Mouse (Mus musculus): ENCODE results near the gene Pde8b.

Gene Pde8b

DNA sequence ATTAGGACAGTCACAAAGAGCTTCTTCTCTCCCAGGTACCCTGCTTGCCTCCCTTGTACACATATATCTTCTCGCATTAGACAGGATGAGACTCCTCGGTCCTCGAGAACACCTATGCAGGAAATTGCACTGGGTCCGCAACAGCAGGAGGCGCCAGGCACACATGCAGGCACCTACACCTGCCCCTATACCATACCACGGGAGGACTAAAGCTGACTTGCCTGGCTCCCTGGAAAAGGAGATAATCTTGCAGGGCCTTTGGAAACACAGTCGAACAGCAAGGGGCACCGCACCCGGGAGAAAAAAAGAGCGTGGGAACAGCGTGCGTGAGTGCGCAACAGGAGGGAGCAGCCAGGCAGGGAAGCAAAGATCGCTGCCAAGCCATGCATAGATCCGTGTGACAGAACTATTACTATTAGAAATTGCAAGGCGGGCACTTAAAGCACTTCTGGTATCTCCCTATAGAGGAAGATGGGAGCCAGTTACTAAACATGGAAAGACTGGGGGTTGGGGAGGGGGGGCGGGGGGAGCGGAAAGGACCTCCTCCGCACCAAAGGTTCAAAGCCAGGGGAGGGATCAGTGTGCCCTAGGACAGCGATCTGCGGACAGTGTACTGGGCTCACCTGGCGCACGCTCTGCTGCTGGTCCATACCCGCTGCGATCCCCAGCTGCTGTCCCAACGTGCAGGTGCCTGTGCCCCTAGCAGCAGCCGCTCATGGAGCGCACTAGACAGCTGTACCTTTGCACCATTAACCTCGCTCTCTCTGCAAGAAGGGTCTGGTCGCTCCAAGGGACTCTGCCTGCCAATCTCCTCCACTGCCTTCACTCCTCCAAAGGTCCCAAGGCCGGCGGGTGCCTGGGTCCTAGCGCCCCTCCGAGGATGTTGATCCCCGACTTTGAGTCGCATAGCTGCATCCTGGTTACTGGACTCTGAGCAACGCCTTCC lies at the start of gene Pde8b:
TSS of gene Pde8b (minus strand) at position 826 of the 946 bp plus-strand sequence.
- DNase-seq (ENCODE audit: low read depth, low spot score), result no peak

DNA sequence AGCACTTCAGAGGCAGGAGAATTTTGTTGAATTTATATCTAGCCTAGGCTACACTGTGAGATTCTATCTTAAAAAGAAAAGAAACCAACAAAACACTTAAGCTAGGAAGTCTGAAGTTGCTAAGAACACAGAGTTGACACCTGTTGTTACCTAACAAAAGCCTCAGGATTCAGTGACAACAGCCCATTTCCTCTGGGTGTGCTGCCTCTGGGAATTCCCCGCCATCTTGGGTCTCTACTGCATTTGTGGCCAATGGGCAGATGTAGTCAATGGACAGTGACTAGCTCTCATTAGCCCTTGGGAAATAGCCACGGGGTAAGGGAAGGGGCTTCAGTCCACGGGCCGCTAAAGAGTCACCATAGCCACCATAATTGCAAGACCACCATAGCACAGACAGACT lies 41.8 kb upstream of the Pde8b start:
- no peak for DNase-seq (ENCODE audit: low read depth, low spot score)

DNA sequence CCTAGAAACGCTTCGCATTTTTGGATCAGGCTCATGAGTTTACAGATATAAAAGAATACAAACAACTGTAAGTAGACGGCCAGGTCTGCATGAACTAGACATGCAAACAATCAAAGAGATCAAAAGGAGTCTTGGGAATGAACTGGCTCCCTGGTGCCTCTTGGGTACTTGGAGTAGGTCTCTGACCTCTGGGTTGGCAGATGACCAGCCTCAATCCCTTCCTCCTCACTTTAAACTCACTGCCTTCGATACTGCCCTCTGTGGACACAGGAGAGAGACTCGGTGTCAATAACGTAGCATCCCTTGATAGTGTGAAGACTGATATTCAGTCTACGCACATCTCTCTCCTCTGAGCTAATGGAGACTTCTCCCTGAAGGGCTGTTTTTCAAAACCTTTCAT lies 37.9 kb upstream of the Pde8b start:
- no peak for DNase-seq (ENCODE audit: low read depth, low spot score)

DNA sequence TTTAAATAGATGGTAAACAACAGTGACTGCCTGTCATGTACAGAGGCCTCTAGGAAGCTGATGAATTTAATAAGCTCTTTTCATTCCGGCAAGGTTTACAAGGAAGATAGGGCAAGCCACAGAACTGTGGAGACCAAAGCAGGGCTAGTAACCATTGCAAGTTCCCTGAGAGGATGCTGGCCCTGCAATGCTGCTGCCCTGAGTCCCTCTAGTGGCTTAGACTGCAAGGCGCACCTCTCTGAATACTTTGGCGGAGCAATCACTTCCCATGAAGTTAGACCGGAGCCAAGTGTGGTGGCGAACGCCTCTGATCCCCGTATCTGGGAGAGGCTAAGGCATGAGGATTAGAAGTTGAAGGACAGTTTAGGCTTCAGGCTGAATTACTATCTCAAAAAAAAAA lies 36.9 kb upstream of the Pde8b start:
- DNase-seq (ENCODE audit: low read depth, low spot score), result peak; percentile 65

DNA sequence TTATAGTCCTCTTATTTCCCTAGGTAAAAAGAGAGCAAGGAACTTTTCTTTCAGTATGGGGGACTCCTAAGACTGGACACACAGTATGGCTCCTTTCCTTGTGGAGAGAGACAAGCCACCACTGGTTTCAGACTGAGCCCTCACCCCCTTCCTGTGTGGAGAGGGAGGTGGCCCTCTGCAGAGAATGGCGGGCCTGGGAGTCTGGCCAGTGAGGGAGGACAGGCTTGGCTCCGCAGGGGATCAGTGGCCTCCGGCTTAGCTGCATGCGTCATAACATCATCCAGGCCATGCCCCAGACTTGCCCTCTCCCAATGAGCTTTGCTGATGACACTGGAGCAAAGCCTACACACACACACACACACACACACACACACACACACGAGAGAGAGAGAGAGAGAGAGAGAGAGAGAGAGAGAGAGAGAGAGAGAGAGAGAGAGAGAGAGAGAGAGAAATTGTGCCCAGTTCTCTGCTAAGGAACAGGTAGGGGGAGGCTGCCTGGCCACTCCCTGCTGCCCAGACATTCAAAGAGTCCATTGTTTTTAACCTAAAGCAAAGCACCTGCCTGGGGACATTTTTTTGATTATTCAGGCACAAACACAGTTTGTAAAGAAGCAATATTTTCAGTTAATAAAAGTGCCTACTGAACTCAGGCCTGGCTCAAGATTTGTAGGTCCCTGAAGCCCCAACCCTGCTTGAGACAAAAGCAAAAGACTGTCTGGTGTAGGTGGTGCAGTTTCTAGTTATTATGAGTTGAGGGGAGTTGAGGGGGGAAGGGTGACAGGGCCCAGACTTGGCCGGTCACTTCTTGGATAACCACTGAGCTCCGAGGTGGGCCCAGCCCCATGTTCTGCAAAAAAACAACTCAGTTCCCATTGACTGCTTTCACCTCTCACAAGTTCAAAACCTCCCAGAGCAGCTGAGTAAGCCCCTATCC lies 31.9 kb upstream of the Pde8b start:
- peak; percentile 79 for DNase-seq (ENCODE audit: low read depth, low spot score)

DNA sequence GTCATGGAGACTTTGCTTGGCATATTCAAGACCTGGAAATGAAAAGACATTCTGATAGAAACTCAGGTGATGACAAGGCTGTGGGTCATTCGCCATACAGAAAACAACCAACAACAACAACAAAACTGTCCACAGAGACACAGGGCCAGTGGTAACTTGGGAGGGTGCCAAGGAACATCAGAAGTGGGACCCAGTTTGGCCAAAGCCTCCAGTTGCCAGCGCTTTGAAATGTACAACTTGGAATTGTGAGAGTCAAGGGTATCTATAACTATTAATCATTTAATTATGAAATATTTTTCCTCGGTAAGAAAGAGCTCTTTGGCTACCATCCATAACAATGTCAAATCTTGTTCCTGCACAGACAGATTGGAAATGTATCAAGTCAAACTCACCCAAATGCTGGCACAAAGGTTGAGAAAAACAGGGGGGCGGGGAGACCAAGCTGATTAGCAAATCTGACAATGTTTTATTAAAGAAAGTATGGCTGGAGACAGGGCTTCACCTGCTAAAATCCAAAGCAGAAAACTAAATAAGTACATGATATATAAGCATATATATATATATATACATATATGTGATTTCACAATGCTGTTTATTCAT lies 28.4 kb upstream of the Pde8b start:
- no peak for DNase-seq (ENCODE audit: low read depth, low spot score)

DNA sequence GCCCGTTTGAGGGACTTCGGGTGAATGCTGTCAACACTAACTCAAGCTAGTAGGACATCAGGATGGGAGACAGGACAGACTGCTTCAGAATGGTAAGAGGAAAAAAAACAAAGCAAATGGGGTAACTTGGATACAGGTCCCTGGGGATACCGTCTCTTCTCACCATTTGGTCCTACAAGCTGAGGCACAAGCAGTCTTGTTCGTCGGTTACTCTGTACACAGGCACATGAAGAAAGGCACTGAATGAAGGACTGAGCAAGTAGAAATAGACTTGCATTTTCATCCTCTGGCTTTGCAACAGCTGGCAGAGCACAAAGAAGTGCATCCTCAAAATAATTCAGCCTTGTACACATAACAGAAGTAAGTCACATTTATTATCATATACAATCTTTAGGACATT lies 14.6 kb upstream of the Pde8b start:
- no peak for DNase-seq (ENCODE audit: low read depth, low spot score)

DNA sequence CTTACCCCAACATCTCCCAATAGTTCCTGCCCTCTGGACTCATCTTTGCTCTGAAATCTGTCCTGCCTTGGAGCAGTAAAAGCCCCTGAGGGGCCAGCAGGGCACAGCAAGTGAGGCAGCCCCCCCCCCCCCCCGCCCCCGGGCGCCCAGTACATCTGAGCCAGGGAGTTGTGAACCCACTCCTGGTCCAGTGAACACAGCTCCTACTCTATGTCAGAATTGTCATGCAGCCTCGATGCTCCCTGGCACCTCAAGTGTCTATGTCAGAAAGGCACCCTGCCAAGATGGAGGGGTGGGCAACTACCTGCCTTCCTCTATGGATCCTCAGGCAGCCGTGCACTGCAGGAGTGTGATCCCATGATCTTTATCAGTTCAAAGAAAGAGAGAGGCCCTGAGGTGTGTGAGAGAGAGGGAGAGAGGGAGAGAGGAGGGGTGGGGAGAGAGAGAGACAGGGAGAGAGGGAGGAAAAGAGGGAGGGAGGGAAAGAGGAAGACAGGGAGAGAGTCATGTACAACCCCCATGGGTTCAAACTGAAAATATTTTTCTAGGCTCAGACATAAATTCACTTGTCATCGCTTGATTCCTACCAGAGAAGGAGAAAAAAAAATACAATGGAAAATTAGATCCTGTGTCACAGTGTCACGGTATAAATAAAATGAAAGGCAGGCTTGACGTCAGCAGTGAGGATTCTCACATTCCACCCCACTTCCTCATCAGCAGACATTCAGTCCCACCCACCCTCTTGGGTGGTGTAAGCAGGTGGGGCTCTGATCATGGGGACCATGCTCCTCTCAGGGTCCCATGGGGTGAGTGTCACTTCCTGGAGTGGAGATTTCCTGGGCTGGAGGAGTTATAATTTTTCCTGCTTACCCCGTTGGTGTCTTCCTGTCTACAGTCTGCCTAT lies 11.0 kb upstream of the Pde8b start:
- no peak for DNase-seq (ENCODE audit: low read depth, low spot score)

DNA sequence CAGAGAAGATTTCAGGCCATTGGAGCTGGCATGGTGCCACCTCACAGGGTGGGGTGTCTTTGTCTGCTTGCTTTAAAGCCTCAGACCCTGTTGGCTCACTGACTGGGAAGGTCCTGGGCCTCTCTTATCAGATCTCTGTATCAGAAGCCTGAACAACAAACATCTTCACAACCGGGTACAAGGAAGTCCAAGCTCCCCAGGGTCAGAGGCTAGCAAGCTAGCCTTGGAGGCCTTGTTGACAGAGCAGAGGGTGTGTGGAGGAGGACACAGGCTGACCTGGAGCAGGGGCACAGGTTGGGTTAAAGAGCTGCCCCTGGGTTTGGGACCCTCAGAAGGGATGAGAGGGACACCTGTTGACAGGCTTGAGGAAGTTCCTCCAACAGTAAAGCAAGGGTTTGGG lies 10.3 kb upstream of the Pde8b start:
- DNase-seq (ENCODE audit: low read depth, low spot score), result no peak

DNA sequence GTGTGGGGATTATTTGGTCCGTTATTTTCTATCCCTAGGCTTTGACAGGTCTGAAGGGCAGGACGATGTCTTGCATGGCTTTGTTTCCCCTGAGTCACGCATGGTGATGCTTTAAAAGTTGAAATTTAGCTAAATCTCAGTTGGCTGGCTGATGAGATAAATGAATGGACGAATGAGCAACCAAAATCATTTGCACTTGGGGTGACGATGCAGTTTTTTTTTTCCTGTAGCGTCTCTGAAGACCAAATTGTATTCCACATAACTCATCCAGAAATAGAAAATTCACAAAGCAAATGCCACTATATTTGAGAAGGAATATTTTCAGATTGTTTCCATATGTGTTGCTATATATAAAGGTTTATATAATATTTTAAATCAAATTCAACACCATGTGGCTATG lies 6.9 kb upstream of the Pde8b start:
- DNase-seq (ENCODE audit: low read depth, low spot score), result no peak

DNA sequence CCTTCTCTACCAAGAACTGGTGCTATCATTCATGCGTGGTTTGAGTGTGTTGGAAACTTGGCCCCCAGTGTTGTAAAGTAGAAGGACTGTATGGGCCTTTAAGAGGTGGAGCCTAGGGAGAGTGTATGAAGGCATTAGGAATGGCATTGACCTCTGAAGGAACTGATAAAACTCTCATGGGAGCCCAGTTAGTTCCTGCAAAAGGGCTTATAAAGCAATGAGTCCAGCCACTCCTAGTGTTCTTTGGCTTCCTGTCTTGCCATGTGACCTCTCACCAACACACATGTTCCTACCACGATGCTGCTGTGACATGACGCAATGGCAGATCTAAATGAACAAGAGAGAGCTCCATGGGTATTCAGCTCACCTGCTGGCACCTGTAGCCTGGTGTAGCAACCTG lies 4.9 kb upstream of the Pde8b start:
- no peak for DNase-seq (ENCODE audit: low read depth, low spot score)

DNA sequence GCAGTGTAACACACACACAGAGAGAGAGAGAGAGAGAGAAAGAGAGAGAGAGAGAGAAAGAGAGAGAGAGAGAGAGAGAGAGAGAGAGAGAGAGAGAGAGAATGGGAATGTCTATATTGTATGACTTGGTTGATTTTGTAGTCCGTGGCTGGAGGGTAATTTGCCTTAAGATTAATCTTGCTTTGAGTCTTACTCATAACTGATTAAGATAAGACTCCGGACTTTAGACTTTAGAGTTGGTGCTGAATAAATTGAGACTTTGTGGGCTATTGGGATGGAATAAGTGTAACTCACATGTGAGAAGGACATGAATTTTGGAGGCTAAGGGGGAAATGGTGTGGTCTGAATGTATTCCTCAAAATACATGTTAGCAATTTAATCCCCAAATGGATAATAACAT lies 7.1 kb downstream of the Pde8b start:
- DNase-seq (ENCODE audit: low read depth, low spot score), result no peak

DNA sequence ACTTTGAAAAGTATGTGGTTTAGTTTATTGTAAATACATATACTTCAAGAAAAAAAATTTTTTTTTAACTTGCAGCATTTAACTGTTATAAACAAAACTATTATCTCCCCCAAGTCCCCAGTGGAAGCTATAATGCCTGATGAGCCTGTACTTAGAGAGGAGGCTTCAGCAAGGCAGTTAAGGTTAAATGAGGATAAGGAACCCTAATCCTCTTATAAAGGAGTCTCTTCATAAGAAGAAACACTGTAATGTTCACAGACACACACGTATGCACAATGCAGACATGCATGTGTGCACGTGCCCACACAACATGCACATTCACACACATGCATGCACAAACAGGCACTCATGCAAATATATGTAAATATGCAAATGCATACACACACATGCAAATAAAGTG lies 12.6 kb downstream of the Pde8b start:
- DNase-seq (ENCODE audit: low read depth, low spot score), result peak; percentile 56

DNA sequence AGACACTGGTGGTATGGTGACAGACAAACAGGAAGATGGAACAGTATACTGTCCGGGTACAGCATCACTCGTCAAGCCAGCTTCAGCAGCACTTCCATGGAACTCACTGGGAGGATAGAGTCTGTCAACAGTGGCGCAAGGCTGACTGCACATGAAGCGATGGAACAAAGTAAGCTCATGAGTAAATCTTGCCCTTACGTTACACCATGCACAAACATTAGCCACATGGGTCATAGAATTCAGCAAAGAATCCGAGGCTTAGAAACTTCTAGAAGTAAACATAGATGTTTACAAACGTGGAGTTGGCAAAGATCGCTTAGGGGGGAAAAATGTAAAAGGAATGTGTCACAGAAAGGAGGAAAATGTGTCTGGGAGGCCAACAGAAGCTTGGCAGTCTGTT lies 14.9 kb downstream of the Pde8b start:
- no peak for DNase-seq (ENCODE audit: low read depth, low spot score)

DNA sequence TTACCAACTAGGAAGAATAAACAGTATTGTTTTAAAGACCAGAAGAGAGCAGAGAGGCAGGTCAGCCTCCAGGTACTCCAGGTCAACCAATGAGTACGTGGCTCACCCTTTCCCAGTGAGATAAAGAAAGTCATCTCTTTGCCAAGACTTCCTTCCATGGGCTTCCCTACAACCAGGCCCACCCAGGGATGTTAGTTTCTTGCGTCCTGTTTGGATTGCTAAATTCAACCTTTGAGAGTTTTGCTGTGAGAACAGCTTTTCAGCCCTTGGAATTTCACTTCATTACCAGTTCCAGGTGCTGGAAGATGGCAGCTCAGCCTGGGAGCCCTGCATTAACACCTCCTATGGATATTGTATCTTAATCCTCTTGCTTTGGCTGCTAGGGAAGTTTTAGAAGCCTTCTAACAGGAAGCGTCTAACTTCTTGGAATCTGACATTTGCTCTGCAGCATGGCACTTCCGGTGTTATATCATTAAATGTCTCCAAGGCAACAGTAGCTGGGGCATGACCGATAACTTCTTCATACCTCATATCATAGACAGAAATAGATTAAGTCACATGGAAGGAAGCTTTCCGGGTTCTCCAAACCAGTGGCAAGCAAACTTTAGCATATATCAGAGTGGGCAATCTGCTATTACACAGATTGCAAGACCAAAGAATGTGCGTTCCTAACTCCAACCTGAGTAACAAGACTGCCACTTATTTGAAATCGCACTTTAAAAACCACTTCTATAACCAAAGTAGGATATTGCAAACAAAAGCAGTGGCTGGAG lies 18.6 kb downstream of the Pde8b start:
- no peak for DNase-seq (ENCODE audit: low read depth, low spot score)

DNA sequence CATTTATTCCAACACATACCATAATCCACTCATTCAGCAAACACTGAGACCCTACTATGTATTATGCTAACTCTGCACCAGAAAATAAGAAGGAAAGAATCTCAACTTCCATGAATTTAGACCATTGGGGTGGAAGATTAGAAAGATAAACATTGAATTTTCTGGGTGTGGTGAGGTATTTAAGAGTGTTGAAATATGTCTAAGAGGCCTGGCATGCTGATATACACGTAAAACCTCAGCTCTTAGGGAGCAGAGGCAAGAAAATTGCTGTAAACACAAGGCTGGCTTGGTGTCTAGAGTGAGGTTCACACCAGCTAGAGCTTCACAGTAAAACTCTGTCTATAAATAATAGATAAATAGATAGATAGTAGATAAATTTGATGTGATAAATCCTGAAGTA lies 19.8 kb downstream of the Pde8b start:
- no peak for DNase-seq (ENCODE audit: low read depth, low spot score)

DNA sequence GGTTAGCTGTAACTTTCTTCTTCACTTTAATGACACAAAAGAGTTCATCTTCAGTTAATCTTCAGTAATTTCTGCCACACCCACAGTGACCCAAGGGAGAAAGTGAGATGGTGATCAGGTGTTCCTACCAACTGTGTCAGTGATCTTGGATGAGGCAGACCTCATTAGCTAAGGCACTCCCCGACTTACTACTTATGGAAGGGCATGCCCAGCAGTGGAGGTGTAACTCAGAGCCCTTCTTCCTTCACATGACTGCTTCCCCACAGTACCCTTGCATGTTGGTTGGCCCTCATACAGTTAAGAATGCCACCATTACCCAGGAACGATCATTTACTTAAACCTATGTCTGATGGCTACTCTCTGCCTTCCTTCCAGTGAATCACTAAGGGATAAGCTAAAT lies 25.6 kb downstream of the Pde8b start:
- DNase-seq (ENCODE audit: low read depth, low spot score), result no peak

DNA sequence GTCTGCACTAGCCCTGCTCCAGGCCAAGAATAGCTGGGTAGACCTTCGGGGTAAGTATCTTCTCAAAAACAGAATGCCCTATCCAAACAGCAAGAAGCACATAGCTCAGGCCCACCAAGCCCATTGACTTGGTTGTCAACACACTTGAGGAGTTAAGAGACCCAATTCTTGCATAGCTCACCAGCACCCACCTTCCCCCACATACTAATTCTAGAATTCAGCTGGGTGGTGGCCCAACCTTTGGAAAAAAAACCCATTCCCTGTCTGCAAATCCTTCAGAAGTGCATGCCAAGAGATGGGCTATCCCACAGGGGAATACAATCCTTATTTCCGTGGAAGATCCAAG lies 26.7 kb downstream of the Pde8b start:
- no peak for DNase-seq (ENCODE audit: low read depth, low spot score)

DNA sequence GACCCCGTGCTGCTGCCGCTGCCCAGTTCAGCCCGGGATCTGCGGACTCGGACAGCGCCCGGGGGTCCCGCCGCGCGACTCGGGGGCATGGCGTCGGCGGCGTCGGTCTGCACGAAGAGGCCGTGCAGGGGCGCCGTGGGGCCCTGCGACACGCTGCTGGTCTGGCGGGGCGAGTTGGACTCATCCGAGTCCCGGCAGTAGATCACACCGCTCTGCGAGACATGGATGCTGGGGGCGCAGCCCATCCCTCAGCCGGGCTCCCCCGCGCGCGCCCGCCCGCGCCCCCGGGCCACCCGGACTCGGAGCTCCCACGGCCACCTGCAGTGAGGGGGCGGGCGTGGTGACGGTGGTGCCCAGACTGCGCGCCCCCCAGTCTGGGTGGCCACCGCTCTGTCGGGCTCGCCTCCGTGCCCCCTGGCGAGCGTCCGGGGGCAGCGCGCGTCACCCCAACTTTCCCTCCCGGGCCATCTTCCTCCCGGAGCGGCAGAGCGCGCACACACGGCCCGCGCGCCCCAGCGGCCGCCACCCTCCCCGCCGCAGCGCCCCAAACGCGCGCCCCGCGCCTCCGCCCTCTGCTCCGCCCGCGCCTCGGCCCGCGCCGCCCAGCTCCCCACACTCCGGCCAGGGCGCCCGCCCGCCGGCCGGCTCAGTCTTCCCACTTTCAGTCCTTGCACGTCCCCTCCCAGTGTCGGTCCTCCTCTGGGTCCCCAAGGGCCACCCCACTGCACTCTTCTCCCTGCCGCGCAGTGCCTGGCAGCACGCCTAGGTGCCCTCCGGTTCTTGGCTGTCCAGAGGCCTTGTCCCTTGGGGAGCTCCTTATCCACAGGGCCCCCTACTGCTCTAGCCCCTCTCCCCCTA lies 27.3 kb downstream of the Pde8b start:
- no peak for DNase-seq (ENCODE audit: low read depth, low spot score)

All from retina, postnatal 7 days (tissue).